Mouse (Mus musculus) lung, postnatal 0 days (tissue): ENCODE data around the gene Iltifb.
"Not testable (repeated sequence)": the region's sequence is repeated elsewhere in the genome, so short reads cannot be mapped to it uniquely, and the experiment has no call there.

Experiments used
- CTCF ChIP-seq: IDR thresholded peaks from 2 replicates; pipeline ENCODE4 v1.5.1; 2016; ENCODE audit warnings: antibody characterized with exemption, mild to moderate bottlenecking
- EP300 ChIP-seq: IDR thresholded peaks from 2 replicates; pipeline ENCODE4 v1.6.1; 2016; ENCODE audit warnings: antibody characterized with exemption, mild to moderate bottlenecking, control low read depth

- not testable (repeated sequence) for TF ChIP-seq EP300, CTCF
Observed at GRCm38 (mm10) chr10:118278069-118278468, 16.8 kb downstream of the Iltifb start.
